In the genomic region with DNA sequence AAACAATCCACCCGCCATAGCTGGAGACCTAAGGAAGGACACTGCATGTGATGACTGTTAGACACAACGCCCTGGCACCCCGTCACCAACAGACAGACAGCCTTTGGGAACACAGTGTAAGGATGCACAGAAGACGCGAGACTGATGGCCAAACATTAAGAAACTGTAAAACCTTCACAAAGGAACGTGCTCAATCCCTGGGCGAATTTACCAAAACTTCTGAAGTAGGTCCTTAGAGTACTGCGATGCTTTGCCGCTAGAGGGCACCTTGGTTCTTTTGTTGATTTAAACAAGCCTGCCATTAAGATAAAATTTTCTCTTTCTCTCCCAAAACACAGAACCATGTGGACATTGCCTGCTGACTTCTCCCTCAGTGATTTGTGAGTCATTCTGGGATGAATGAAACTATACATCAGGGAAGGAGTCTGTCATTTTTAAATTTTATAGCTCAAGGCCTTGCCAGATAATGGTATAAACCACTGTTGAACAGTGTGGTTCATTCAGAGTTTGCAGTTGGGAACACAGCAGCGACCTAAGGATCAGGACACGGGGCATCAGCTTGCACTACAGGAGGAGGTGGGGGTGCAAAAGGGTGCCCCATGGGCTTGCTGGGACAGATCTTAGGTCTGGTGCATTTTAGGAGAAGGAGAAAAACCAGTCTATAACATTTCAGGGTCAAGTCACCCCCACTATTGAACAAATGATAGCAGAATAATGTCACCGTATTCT, we compare ENCODE assay signal across 8 mouse cellular contexts. TPM values are rescaled to one million over a fixed set of nuclear protein-coding genes. Genes with fewer than 3 reads are reported as not detected.
DNase-seq lines count a peak whose midpoint lies in the region; ATAC-seq and TF ChIP-seq lines count a peak whose summit lies in the region.

No protein-coding gene starts in this region.

- 44% methylated on average over 12 of the region's 12 CpGs for WGBS in liver, embryonic 12.5 days (ENCODE audit: insufficient replicate concordance)
- WGBS in forebrain, embryonic 15.5 days: 52% methylated on average over 12 of the region's 12 CpGs
- WGBS in hindbrain, postnatal 0 days: 43% methylated on average over 12 of the region's 12 CpGs

- H3K9me3 ChIP-seq in liver, embryonic 12.5 days (replicated peaks): no peaks in the 10 kb centered on the region
- H3K9me3 ChIP-seq in forebrain, embryonic 15.5 days: no peaks in the 10 kb centered on the region
- no peaks in the 10 kb centered on the region for H3K9me3 ChIP-seq in hindbrain, postnatal 0 days (ENCODE audit: low read length)

- ATAC-seq in liver, embryonic 12.5 days: no peak
- ATAC-seq in cerebellum, adult (ENCODE audit: insufficient number of reproducible peaks, low FRiP score, low TSS enrichment): peak; percentile 60
- ATAC-seq in forebrain, embryonic 15.5 days (replicated peaks): peak; percentile 58
- peak; percentile 69 for ATAC-seq in hindbrain, postnatal 0 days

- H3K4me2 ChIP-seq in liver, embryonic 12.5 days: no peak overlapping the region
- no peak overlapping the region for H3K4me2 ChIP-seq in forebrain, embryonic 15.5 days (replicated peaks)
- H3K4me2 ChIP-seq in hindbrain, postnatal 0 days (ENCODE audit: low read depth, low read length): no peak overlapping the region

- TF ChIP-seq CTCF in hindbrain, postnatal 0 days (IDR thresholded peaks at IDR 0.05; ENCODE audit: low read depth): peak; percentile 85

- H3K27ac ChIP-seq in liver, embryonic 12.5 days: no peak overlapping the region
- H3K27ac ChIP-seq in forebrain, embryonic 15.5 days (replicated peaks): no peak overlapping the region
- H3K27ac ChIP-seq in hindbrain, postnatal 0 days: no peak overlapping the region

- no peaks in the 10 kb centered on the region for H3K4me1 ChIP-seq in liver, embryonic 12.5 days
- no peaks in the 10 kb centered on the region for H3K4me1 ChIP-seq in forebrain, embryonic 15.5 days
- no peaks in the 10 kb centered on the region for H3K4me1 ChIP-seq in hindbrain, postnatal 0 days (ENCODE audit: insufficient read depth, low read length)

- no peaks in the 10 kb centered on the region for H3K27me3 ChIP-seq in liver, embryonic 12.5 days (replicated peaks)
- no peaks in the 10 kb centered on the region for H3K27me3 ChIP-seq in forebrain, embryonic 15.5 days
- no peaks in the 10 kb centered on the region for H3K27me3 ChIP-seq in hindbrain, postnatal 0 days (ENCODE audit: insufficient read depth, low read length)

- H3K36me3 ChIP-seq in liver, embryonic 12.5 days: peaks cover 13% of the 10 kb centered on the region
- H3K36me3 ChIP-seq in forebrain, embryonic 15.5 days: no peaks in the 10 kb centered on the region; the same call in 1 of the 2 replicates
- H3K36me3 ChIP-seq in hindbrain, postnatal 0 days (ENCODE audit: insufficient read depth, low read length): no peaks in the 10 kb centered on the region; the same call in 1 of the 2 replicates

- intact Hi-C loops in left cerebral cortex, postnatal 4 days (cut with DNase I): loop anchor here (2.0 kb wide), 1 partner anchor 261 kb away; no protein-coding TSS in a partner anchor

- H3K9ac ChIP-seq in liver, embryonic 12.5 days: no peak overlapping the region
- no peak overlapping the region for H3K9ac ChIP-seq in forebrain, embryonic 15.5 days (replicated peaks)
- no peak overlapping the region for H3K9ac ChIP-seq in hindbrain, postnatal 0 days (replicated peaks; ENCODE audit: low read length)

- no peak overlapping the region for H3K4me3 ChIP-seq in liver, embryonic 12.5 days
- no peak overlapping the region for H3K4me3 ChIP-seq in forebrain, embryonic 15.5 days
- H3K4me3 ChIP-seq in hindbrain, postnatal 0 days (ENCODE audit: low read length): no peak overlapping the region

- peak; percentile 69 for DNase-seq in liver
- peak; percentile 93 for DNase-seq in hindbrain, postnatal 0 days (ENCODE audit: low spot score)
- DNase-seq in left cerebral cortex, postnatal 4 days: peak; percentile 72
- DNase-seq in naive thymus-derived CD4-positive, alpha-beta T cell, adult 2 months (ENCODE audit: low read depth): peak; percentile 76
- peak; percentile 52 to 74 for DNase-seq in spleen, postnatal 4 days (ENCODE audit: low spot score in 2 of 2)

RNA-seq across cellular contexts. Expression of gene Hmgb2, which starts 28.6 kb away (rescaled TPM):
- 380 and 430 TPM in 2 replicates for polyA plus RNA-seq in liver, embryonic 12.5 days (2016; fragmentation: Nextera tagmentation; extraction: Ambion mirVana)
- 225 and 249 TPM in 2 replicates for polyA plus RNA-seq in forebrain, embryonic 15.5 days (2015; fragmentation: Nextera tagmentation; extraction: Ambion mirVana)
- 14.6 and 14.8 TPM in 2 replicates for total RNA-seq in hindbrain, postnatal 0 days (2014; rRNA removed)
- polyA plus RNA-seq in hindbrain, postnatal 0 days (2015; fragmentation: Nextera tagmentation; extraction: Ambion mirVana): 140 and 154 TPM in 2 replicates
- total RNA-seq in left cerebral cortex, postnatal 4 days (2021): 10 to 100 TPM; 22.1 to 32.1 TPM

RNA-seq across cellular contexts. Expression of gene Sap30, which starts 52.6 kb away (rescaled TPM):
- 26.9 and 27.8 TPM in 2 replicates for polyA plus RNA-seq in liver, embryonic 12.5 days (2016; fragmentation: Nextera tagmentation; extraction: Ambion mirVana)
- polyA plus RNA-seq in forebrain, embryonic 15.5 days (2015; fragmentation: Nextera tagmentation; extraction: Ambion mirVana): 78.6 and 81.8 TPM in 2 replicates
- total RNA-seq in hindbrain, postnatal 0 days (2014; rRNA removed): 22.1 and 26.1 TPM in 2 replicates
- 20.8 and 22.0 TPM in 2 replicates for polyA plus RNA-seq in hindbrain, postnatal 0 days (2015; fragmentation: Nextera tagmentation; extraction: Ambion mirVana)
- 10 to 100 TPM; 12.5 to 13.8 TPM for total RNA-seq in left cerebral cortex, postnatal 4 days (2021)
